34 mouse cellular contexts compared by ENCODE assay signal in genomic region chr9:105074851-105075250, GRCm38 (mm10).
"Had no signal": no experiment of that assay in that cellular context is flagged by ENCODE, and none has a peak within 500 bp of the region (broad histone marks: within the 10 kb centered on the region; RNA-seq: fewer than 3 reads in every experiment).

No protein-coding gene starts in this region.

- ATAC-seq: hindbrain, embryonic 16.5 days; hindbrain, postnatal 0 days; inflammation-experienced regulatory T-cells, adult 6 months; intestine, embryonic 15.5 days; intestine, embryonic 16.5 days; intestine, postnatal 0 days had no signal

- H3K9ac ChIP-seq: heart, embryonic 12.5 days; heart, embryonic 13.5 days; heart, embryonic 15.5 days; hindbrain, embryonic 12.5 days; hindbrain, embryonic 13.5 days; hindbrain, embryonic 14.5 days; hindbrain, embryonic 15.5 days; intestine, embryonic 15.5 days; kidney, embryonic 15.5 days had no signal

- DNase-seq: heart, postnatal 10 days; heart, postnatal 14 days; heart, postnatal 36 days; heart, postnatal 4 days; kidney, adult 11 months; kidney, adult 18-20 months; kidney, adult 2 months; kidney, adult 8-10 months; kidney, adult 9 months; kidney, postnatal 10 days; kidney, postnatal 14 days; kidney, postnatal 25 days; kidney, postnatal 36 days; kidney, postnatal 4 days; layer of hippocampus, adult 9-11 months; layer of hippocampus, postnatal 36 days had no signal

- H3K27me3 ChIP-seq: heart, embryonic 12.5 days; heart, embryonic 13.5 days; heart, embryonic 15.5 days; hindbrain, embryonic 12.5 days; hindbrain, embryonic 13.5 days; hindbrain, embryonic 15.5 days; intestine, embryonic 15.5 days; kidney, embryonic 15.5 days had no signal

- H3K4me3 ChIP-seq: heart, embryonic 10.5 days; heart, embryonic 12.5 days; heart, embryonic 13.5 days; heart, embryonic 15.5 days; hindbrain, embryonic 10.5 days; hindbrain, embryonic 12.5 days; hindbrain, embryonic 13.5 days; hindbrain, embryonic 15.5 days; intestine, embryonic 15.5 days; kidney, embryonic 15.5 days; layer of hippocampus, adult 2 months had no signal

- H3K4me2 ChIP-seq: heart, embryonic 12.5 days; heart, embryonic 13.5 days; heart, embryonic 15.5 days; hindbrain, embryonic 12.5 days; hindbrain, embryonic 13.5 days; hindbrain, embryonic 14.5 days; hindbrain, embryonic 15.5 days; intestine, embryonic 15.5 days; kidney, embryonic 15.5 days had no signal

- H3K9me3 ChIP-seq: heart, embryonic 10.5 days; heart, embryonic 12.5 days; heart, embryonic 13.5 days; heart, embryonic 15.5 days; hindbrain, embryonic 10.5 days; hindbrain, embryonic 12.5 days; hindbrain, embryonic 13.5 days; hindbrain, embryonic 15.5 days; intestine, embryonic 15.5 days; kidney, embryonic 15.5 days had no signal

- H3K4me1 ChIP-seq: heart, embryonic 10.5 days; heart, embryonic 12.5 days; heart, embryonic 13.5 days; heart, embryonic 15.5 days; hindbrain, embryonic 10.5 days; hindbrain, embryonic 12.5 days; hindbrain, embryonic 13.5 days; hindbrain, embryonic 15.5 days; intestine, embryonic 15.5 days; kidney, embryonic 15.5 days had no signal

- H3K27ac ChIP-seq: heart, embryonic 10.5 days; heart, embryonic 13.5 days; heart, embryonic 15.5 days; hindbrain, embryonic 10.5 days; hindbrain, embryonic 12.5 days; hindbrain, embryonic 13.5 days; hindbrain, embryonic 14.5 days; hindbrain, embryonic 15.5 days; hindbrain, postnatal 0 days; intestine, embryonic 15.5 days; kidney, embryonic 15.5 days; kidney, postnatal 0 days; layer of hippocampus, adult 2 months had no signal
